17 mouse cellular contexts compared by ENCODE assay signal in the genomic region with DNA sequence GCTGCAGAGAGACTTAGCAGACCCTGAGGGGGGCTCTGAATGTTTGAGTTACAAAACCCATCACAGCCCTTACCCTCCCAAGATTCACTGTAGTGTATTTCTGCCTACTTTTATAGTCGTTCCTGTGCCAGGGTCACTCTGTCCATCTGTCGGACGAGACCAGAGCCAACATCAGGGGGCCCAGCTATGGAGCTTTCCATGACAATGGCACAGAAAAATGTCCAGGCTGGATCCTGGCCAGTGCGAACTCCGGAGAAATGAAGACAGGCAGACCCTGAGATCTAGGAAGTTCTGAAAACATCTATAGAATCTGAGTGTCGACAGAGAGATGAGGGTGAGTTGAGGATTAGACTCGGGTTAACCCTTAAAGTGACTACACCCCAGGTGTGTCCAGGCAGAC. TPM values are rescaled to one million over a fixed set of nuclear protein-coding genes. Genes with fewer than 3 reads are reported as not detected.
A peak's percentile ranks its signal among the peaks of the same experiment; 100 is the strongest.
DNase-seq lines count a peak whose midpoint lies in the region; ATAC-seq and TF ChIP-seq lines count a peak whose summit lies in the region.
"Had no signal": no experiment of that assay in that cellular context is flagged by ENCODE, and none has a peak within 500 bp of the region (broad histone marks: within the 10 kb centered on the region; RNA-seq: fewer than 3 reads in every experiment).

No protein-coding gene starts in this region.

- H3K36me3 ChIP-seq in heart, adult 2 months (ENCODE audit: control insufficient read depth, insufficient read depth, low read length), result peaks cover 47% of the 10 kb centered on the region
- no peaks in the 10 kb centered on the region for H3K36me3 ChIP-seq in kidney, adult 2 months (ENCODE audit: control insufficient read depth, insufficient read depth, low read length)
- no peaks in the 10 kb centered on the region for H3K36me3 ChIP-seq in lung, postnatal 0 days (ENCODE audit: insufficient read depth, low read length)
- H3K36me3 ChIP-seq: G1E; liver, embryonic 12.5 days; midbrain, embryonic 12.5 days had no signal

- no peak for TF ChIP-seq CTCF in heart, adult 2 months (IDR thresholded peaks at IDR 0.05)
- TF ChIP-seq CTCF in kidney, adult 2 months (conservative IDR thresholded peaks at IDR 0.05; ENCODE audit: insufficient read depth, insufficient read length, low read depth, low read length), result no peak
- no peak for TF ChIP-seq CTCF in lung, postnatal 0 days (IDR thresholded peaks at IDR 0.05)

- no peak overlapping the region for H3K4me3 ChIP-seq in heart, adult 2 months
- no peak overlapping the region for H3K4me3 ChIP-seq in kidney, adult 2 months (ENCODE audit: insufficient read depth, low read depth, low read length)
- H3K4me3 ChIP-seq in lung, postnatal 0 days (ENCODE audit: low read depth, low read length), result no peak overlapping the region
- H3K4me3 ChIP-seq: liver, embryonic 12.5 days; midbrain, embryonic 12.5 days had no signal

- peak overlapping the region; percentile 73 for H3K27ac ChIP-seq in heart, adult 2 months
- H3K27ac ChIP-seq in kidney, adult 2 months (ENCODE audit: insufficient read depth, low read depth, low read length), result no peak overlapping the region
- H3K27ac ChIP-seq in lung, postnatal 0 days (ENCODE audit: low read length), result peak overlapping the region; percentile 38; the same call in 1 of the 2 replicates
- H3K27ac ChIP-seq: liver, embryonic 12.5 days; midbrain, embryonic 12.5 days; stomach, postnatal 0 days had no signal

- H3K4me1 ChIP-seq in heart, adult 2 months (ENCODE audit: control insufficient read depth, insufficient read depth, low read length), result peaks cover 35% of the 10 kb centered on the region
- no peaks in the 10 kb centered on the region for H3K4me1 ChIP-seq in kidney, adult 2 months (ENCODE audit: control insufficient read depth, insufficient read depth, low read length)
- H3K4me1 ChIP-seq in lung, postnatal 0 days (ENCODE audit: insufficient read depth, low read depth, low read length), result peaks cover 12% of the 10 kb centered on the region; the same call in 1 of the 2 replicates

- no peak for TF ChIP-seq POLR2A in heart, adult 2 months (IDR thresholded peaks at IDR 0.05; ENCODE audit: insufficient read depth, low read depth, low read length)
- TF ChIP-seq POLR2A in kidney, adult 2 months (IDR thresholded peaks at IDR 0.05; ENCODE audit: low read depth, low read length), result no peak

- no peaks in the 10 kb centered on the region for H3K9me3 ChIP-seq in lung, postnatal 0 days (ENCODE audit: low read length)
- H3K9me3 ChIP-seq: G1E; liver, embryonic 12.5 days; midbrain, embryonic 12.5 days had no signal

- peak; percentile 48 for DNase-seq in adrenal gland, adult 2 months
- no peak for DNase-seq in adrenal gland, postnatal 10 days
- DNase-seq in heart, adult 2 months, result no peak
- no peak for DNase-seq in heart, postnatal 14 days
- DNase-seq in kidney, adult 2 months, result peak; percentile 17
- no peak for DNase-seq in kidney, adult 8-10 months
- peak; percentile 33 for DNase-seq in lung, postnatal 0 days (ENCODE audit: low spot score)
- no peak for DNase-seq in lung, adult 18-20 months
- DNase-seq: gastrocnemius, postnatal 10 days; heart, postnatal 10 days; layer of hippocampus, postnatal 36 days; right cerebral cortex, postnatal 14 days had no signal

- peak; percentile 9; the same call in 1 of the 2 replicates for ATAC-seq in lung, postnatal 0 days
- ATAC-seq: CD4-positive, CD25-positive, alpha-beta regulatory T cell, adult 4 months; liver, embryonic 12.5 days had no signal

- H3K9ac ChIP-seq in heart, adult 2 months (ENCODE audit: low read depth, low read length), result no peak overlapping the region
- no peak overlapping the region for H3K9ac ChIP-seq in lung, postnatal 0 days (replicated peaks; ENCODE audit: low read depth)
- H3K9ac ChIP-seq: liver, embryonic 12.5 days; midbrain, embryonic 12.5 days had no signal

- H3K27me3 ChIP-seq in heart, adult 2 months (ENCODE audit: control insufficient read depth, insufficient read depth, low read length), result no peaks in the 10 kb centered on the region
- H3K27me3 ChIP-seq in kidney, adult 2 months (replicated peaks; ENCODE audit: control insufficient read depth, insufficient read depth, low read length), result no peaks in the 10 kb centered on the region
- no peaks in the 10 kb centered on the region for H3K27me3 ChIP-seq in lung, postnatal 0 days (replicated peaks; ENCODE audit: insufficient read depth, low read length)
- H3K27me3 ChIP-seq: liver, embryonic 12.5 days; midbrain, embryonic 12.5 days had no signal

- no peak overlapping the region for H3K4me2 ChIP-seq in lung, postnatal 0 days (replicated peaks; ENCODE audit: low read depth, low read length)
- H3K4me2 ChIP-seq: liver, embryonic 12.5 days; midbrain, embryonic 12.5 days had no signal

- H3K79me2 ChIP-seq in heart, adult 2 months (replicated peaks; ENCODE audit: control insufficient read depth, insufficient read depth, low read length), result no peaks in the 10 kb centered on the region

- intact Hi-C loops in heart, adult 2 months (cut with DNase I), result no loop called here
- intact Hi-C loops in heart, postnatal 14 days (cut with DNase I), result no loop called here

- 35% methylated on average over 7 of the region's 7 CpGs for WGBS in heart, adult 2 months
- WGBS in kidney, adult 2 months, result 53% methylated on average over 7 of the region's 7 CpGs
- 33% methylated on average over 7 of the region's 7 CpGs for WGBS in lung, postnatal 0 days

- no peak for TF ChIP-seq EP300 in heart, adult 2 months (IDR thresholded peaks at IDR 0.05; ENCODE audit: insufficient read depth, low read depth, low read length)
- TF ChIP-seq EP300 in lung, postnatal 0 days (IDR thresholded peaks at IDR 0.05), result no peak

RNA-seq across cellular contexts. Expression of a gene that starts 55.1 kb away (rescaled TPM):
- total RNA-seq in adrenal gland, adult 2 months (2021), result 10 to 100 TPM; 54.0 to 55.5 TPM
- polyA plus RNA-seq in adrenal gland, adult 2 months (2012; rRNA removed), result 14.0 and 15.8 TPM in 2 replicates
- 10 to 100 TPM; 38.4 to 40.0 TPM for total RNA-seq in adrenal gland, postnatal 10 days (2021)
- total RNA-seq in heart, adult 2 months (2021), result 10 to 100 TPM; 42.5 to 46.8 TPM
- polyA plus RNA-seq in heart, adult 2 months (2012; rRNA removed), result 17.2 and 27.1 TPM in 2 replicates
- 10 to 100 TPM; 38.2 to 39.2 TPM for total RNA-seq in heart, postnatal 14 days (2021)
- 33.0 and 37.2 TPM in 2 replicates for polyA plus RNA-seq in kidney, adult 2 months (2012; rRNA removed)
- polyA plus RNA-seq in lung, postnatal 0 days (2015; fragmentation: Nextera tagmentation; extraction: Ambion mirVana), result 8.9 and 9.6 TPM in 2 replicates

Comparison
In these comparisons a context has a peak if more than half of its experiments do, and no peak if none do; other contexts are left out.
1. DNase-seq: peak in adrenal gland, adult 2 months (single experiment), kidney, adult 2 months (single experiment) and lung, postnatal 0 days (single experiment); none in adrenal gland, postnatal 10 days (single experiment), heart, adult 2 months (0 of 2), heart, postnatal 14 days (0 of 2), kidney, adult 8-10 months (0 of 2) and lung, adult 18-20 months (0 of 2).